Mouse (Mus musculus) E14TG2a.4 (cell line): ENCODE measurements at regions not wholly inside any gene's neighbourhood (a gene's known extent, or its start where the extent isn't known, plus 50 kb on each side); places are given as distances from the start of the nearest gene placed in this dataset.

Experiments
- H3K27me3 ChIP-seq: 2 replicates; pipeline ENCODE4 v1.6.1; 2014; ENCODE audit warnings: low read length, control low read depth; ENCODE audit not compliant: insufficient read depth
- H3K36me3 ChIP-seq: 2 replicates; pipeline ENCODE4 v1.6.1; 2014; ENCODE audit warnings: low read length, control low read depth; ENCODE audit not compliant: insufficient read depth
- H3K4me1 ChIP-seq: replicated peaks from 2 replicates; pipeline ENCODE4 v1.6.1; 2014; ENCODE audit warnings: low read depth, low read length, control low read depth
- H3K4me3 ChIP-seq: replicated peaks from 2 replicates; pipeline ENCODE4 v1.5.1; 2014; ENCODE audit warnings: mild to moderate bottlenecking, low read length
- H3K9me3 ChIP-seq: 2 replicates; pipeline ENCODE4 v1.6.1; 2014; ENCODE audit warnings: low read length, control low read depth
- CTCF ChIP-seq: conservative IDR thresholded peaks from 2 replicates; pipeline ENCODE4 v1.5.1; 2014; ENCODE audit warnings: low read length
- NANOG ChIP-seq: IDR thresholded peaks from 2 replicates; pipeline ENCODE4 v1.6.1; 2014; ENCODE audit warnings: borderline replicate concordance, low read length, mixed read lengths
- POU5F1 ChIP-seq: IDR thresholded peaks from 2 replicates; pipeline ENCODE4 v1.6.1; 2014; ENCODE audit warnings: low read length, borderline replicate concordance

- Histone ChIP-seq H3K27me3 (no peaks in the 10 kb centered on the region), H3K9me3 (no peaks in the 10 kb centered on the region), H3K4me1 (no peaks in the 10 kb centered on the region), H3K4me3 (no peak overlapping the region), H3K36me3 (no peaks in the 10 kb centered on the region)
- TF ChIP-seq POU5F1: no peak
- TF ChIP-seq CTCF: no peak
- no peak for TF ChIP-seq NANOG
Measured at GRCm38 (mm10) chr3:34868698-34869409, 218.6 kb downstream of the Sox2 start.

- Histone ChIP-seq H3K4me3 (no peak overlapping the region), H3K27me3 (no peaks in the 10 kb centered on the region), H3K9me3 (no peaks in the 10 kb centered on the region), H3K4me1 (no peaks in the 10 kb centered on the region), H3K36me3 (no peaks in the 10 kb centered on the region)
- TF ChIP-seq NANOG (no peak), POU5F1 (no peak), CTCF (no peak)
Measured at GRCm38 (mm10) chr3:34869911-34870310, 219.7 kb downstream of the Sox2 start.

- no peaks in the 10 kb centered on the region for H3K27me3 ChIP-seq
Measured at GRCm38 (mm10) chr3:34885137-34885536, 234.9 kb downstream of the Sox2 start.

GRCm38 (mm10) chr3:34893381-34893780 is 243.2 kb downstream of the Sox2 start:
- H3K36me3 ChIP-seq: no peaks in the 10 kb centered on the region

More at GRCm38 (mm10) chr3:34885137-34885536, 234.9 kb downstream of the Sox2 start:
- TF ChIP-seq POU5F1: no peak
- no peak for TF ChIP-seq NANOG
- TF ChIP-seq CTCF: no peak
- H3K4me3 ChIP-seq: no peak overlapping the region
- H3K36me3 ChIP-seq: no peaks in the 10 kb centered on the region
- H3K4me1 ChIP-seq: peaks cover 27% of the 10 kb centered on the region
- no peaks in the 10 kb centered on the region for H3K9me3 ChIP-seq

GRCm38 (mm10) chr3:34903106-34903505 is 252.9 kb downstream of the Sox2 start:
- no peaks in the 10 kb centered on the region for H3K4me1 ChIP-seq
- H3K36me3 ChIP-seq: no peaks in the 10 kb centered on the region
- H3K4me3 ChIP-seq: no peak overlapping the region
- TF ChIP-seq NANOG: no peak
- no peak for TF ChIP-seq POU5F1
- TF ChIP-seq CTCF: no peak
- no peaks in the 10 kb centered on the region for H3K27me3 ChIP-seq
- H3K9me3 ChIP-seq: no peaks in the 10 kb centered on the region

More at GRCm38 (mm10) chr3:34893381-34893780, 243.2 kb downstream of the Sox2 start:
- peaks cover 14% of the 10 kb centered on the region for H3K9me3 ChIP-seq
- H3K27me3 ChIP-seq: no peaks in the 10 kb centered on the region
- peaks cover 12% of the 10 kb centered on the region for H3K4me1 ChIP-seq
- TF ChIP-seq POU5F1 (no peak), NANOG (no peak), CTCF (no peak)
- no peak overlapping the region for H3K4me3 ChIP-seq

GRCm38 (mm10) chr3:34908489-34908888 is 258.3 kb downstream of the Sox2 start:
- peaks cover 9% of the 10 kb centered on the region for H3K4me1 ChIP-seq
- no peaks in the 10 kb centered on the region for H3K9me3 ChIP-seq
- TF ChIP-seq CTCF: no peak
- no peak for TF ChIP-seq POU5F1
- no peak for TF ChIP-seq NANOG
- H3K27me3 ChIP-seq: no peaks in the 10 kb centered on the region
- no peaks in the 10 kb centered on the region for H3K36me3 ChIP-seq
- no peak overlapping the region for H3K4me3 ChIP-seq

- Histone ChIP-seq H3K4me1 (peaks cover 9% of the 10 kb centered on the region), H3K9me3 (no peaks in the 10 kb centered on the region), H3K27me3 (0 out of 2 replicates have a peak, but pooled peaks cover 4% of the 10 kb centered on the region), H3K36me3 (no peaks in the 10 kb centered on the region), H3K4me3 (no peak overlapping the region)
- TF ChIP-seq POU5F1 (no peak), NANOG (no peak), CTCF (no peak)
Measured at GRCm38 (mm10) chr3:34909350-34909749, 259.1 kb downstream of the Sox2 start.

- no peak overlapping the region for H3K4me3 ChIP-seq
- no peaks in the 10 kb centered on the region for H3K36me3 ChIP-seq
- no peaks in the 10 kb centered on the region for H3K9me3 ChIP-seq
- 0 out of 2 replicates have a peak, but pooled peaks cover under 1% of the 10 kb centered on the region for H3K4me1 ChIP-seq
- TF ChIP-seq NANOG (no peak), POU5F1 (no peak), CTCF (no peak)
- H3K27me3 ChIP-seq: 0 out of 2 replicates have a peak, but pooled peaks cover 4% of the 10 kb centered on the region
Measured at GRCm38 (mm10) chr3:34918326-34918932, 268.2 kb downstream of the Sox2 start.
